Mouse (Mus musculus): ENCODE measurements around the gene Calcoco1. TPM values are rescaled to one million over a fixed set of nuclear protein-coding genes. Genes with fewer than 3 reads are reported as not detected.

The Calcoco1 gene
- polyA plus RNA-seq, 1 experiment from 2014 or later = 26.0 TPM

GRCm38 (mm10) chr15:102735031-102735430, 13.1 kb upstream of the Calcoco1 start:
- 29% methylated on average over 14 of the region's 14 CpGs for WGBS
- H3K27ac ChIP-seq (replicated peaks) = no peak overlapping the region
- H3K9me3 ChIP-seq (replicated peaks) = no peaks in the 10 kb centered on the region
- H3K4me3 ChIP-seq = no peak overlapping the region
- H3K27me3 ChIP-seq (ENCODE audit: low read depth, poor library complexity, severe bottlenecking) = peaks cover 94% of the 10 kb centered on the region
- peaks cover 24% of the 10 kb centered on the region for H3K4me1 ChIP-seq
- H3K36me3 ChIP-seq = no peaks in the 10 kb centered on the region
- DNase-seq (ENCODE audit: low spot score) = no peak

- no peak overlapping the region for H3K27ac ChIP-seq (replicated peaks)
- 89% methylated on average over 28 of the region's 28 CpGs for WGBS
- H3K27me3 ChIP-seq (ENCODE audit: low read depth, poor library complexity, severe bottlenecking) = peaks cover 90% of the 10 kb centered on the region
These were observed 12.0 kb upstream of the Calcoco1 start for GRCm38 (mm10) chr15:102733759-102734531.

GRCm38 (mm10) chr15:102733233-102733632, 11.3 kb upstream of the Calcoco1 start:
- 90% methylated on average over 5 of the region's 5 CpGs for WGBS
- H3K4me3 ChIP-seq = no peak overlapping the region
- H3K27ac ChIP-seq (replicated peaks) = no peak overlapping the region
- H3K4me1 ChIP-seq = peaks cover 18% of the 10 kb centered on the region
- no peak for DNase-seq (ENCODE audit: low spot score)
- H3K9me3 ChIP-seq (replicated peaks) = no peaks in the 10 kb centered on the region
- H3K27me3 ChIP-seq (ENCODE audit: low read depth, poor library complexity, severe bottlenecking) = peaks cover 86% of the 10 kb centered on the region
- no peaks in the 10 kb centered on the region for H3K36me3 ChIP-seq

More at GRCm38 (mm10) chr15:102733759-102734531, 12.0 kb upstream of the Calcoco1 start:
- no peaks in the 10 kb centered on the region for H3K9me3 ChIP-seq (replicated peaks)
- no peaks in the 10 kb centered on the region for H3K36me3 ChIP-seq
- H3K4me1 ChIP-seq = peaks cover 18% of the 10 kb centered on the region
- DNase-seq (ENCODE audit: low spot score) = no peak
- no peak overlapping the region for H3K4me3 ChIP-seq

GRCm38 (mm10) chr15:102732406-102732805, 10.4 kb upstream of the Calcoco1 start:
- WGBS = 93% methylated on average over 6 of the region's 6 CpGs
- peaks cover 84% of the 10 kb centered on the region for H3K27me3 ChIP-seq (ENCODE audit: low read depth, poor library complexity, severe bottlenecking)
- no peaks in the 10 kb centered on the region for H3K9me3 ChIP-seq (replicated peaks)
- H3K36me3 ChIP-seq = no peaks in the 10 kb centered on the region
- no peak overlapping the region for H3K27ac ChIP-seq (replicated peaks)
- DNase-seq (ENCODE audit: low spot score) = no peak
- H3K4me3 ChIP-seq = no peak overlapping the region
- peaks cover 18% of the 10 kb centered on the region for H3K4me1 ChIP-seq

- Histone ChIP-seq H3K27me3 (ENCODE audit: low read depth, poor library complexity, severe bottlenecking) (peaks cover 40% of the 10 kb centered on the region), H3K36me3 (no peaks in the 10 kb centered on the region), H3K27ac (replicated peaks) (no peak overlapping the region), H3K4me3 (no peak overlapping the region), H3K9me3 (replicated peaks) (no peaks in the 10 kb centered on the region), H3K4me1 (peaks cover 1% of the 10 kb centered on the region; the same call in 1 of the 2 replicates)
- DNase-seq (ENCODE audit: low spot score) = no peak
- 80% methylated on average over 2 of the region's 2 CpGs for WGBS
These were observed 6.0 kb upstream of the Calcoco1 start for GRCm38 (mm10) chr15:102727951-102728350.

GRCm38 (mm10) chr15:102723358-102724135, 1.6 kb upstream of the Calcoco1 start:
- no peak for DNase-seq (ENCODE audit: low spot score)
- 87% methylated on average over 10 of the region's 10 CpGs for WGBS
- Histone ChIP-seq H3K36me3 (peaks cover 4% of the 10 kb centered on the region), H3K27ac (replicated peaks) (no peak overlapping the region), H3K4me3 (no peak overlapping the region), H3K27me3 (ENCODE audit: low read depth, poor library complexity, severe bottlenecking) (peaks cover 10% of the 10 kb centered on the region; the same call in 1 of the 2 replicates), H3K4me1 (peaks cover 22% of the 10 kb centered on the region), H3K9me3 (replicated peaks) (no peaks in the 10 kb centered on the region)

GRCm38 (mm10) chr15:102722500-102722931, 538 bp upstream of the Calcoco1 start:
- peak overlapping the region; percentile 72 for H3K4me3 ChIP-seq
- no peak for DNase-seq (ENCODE audit: low spot score)
- peak overlapping the region; percentile 78; the same call in 1 of the 2 replicates for H3K27ac ChIP-seq (replicated peaks)
- H3K9me3 ChIP-seq (replicated peaks) = no peaks in the 10 kb centered on the region
- no peaks in the 10 kb centered on the region for H3K27me3 ChIP-seq (ENCODE audit: low read depth, poor library complexity, severe bottlenecking)
- peaks cover 14% of the 10 kb centered on the region for H3K36me3 ChIP-seq
- peaks cover 22% of the 10 kb centered on the region for H3K4me1 ChIP-seq
- 38% methylated on average over 4 of the region's 4 CpGs for WGBS

- 24% methylated on average over 14 of the region's 14 CpGs for WGBS
- Histone ChIP-seq H3K36me3 (peaks cover 20% of the 10 kb centered on the region), H3K27me3 (ENCODE audit: low read depth, poor library complexity, severe bottlenecking) (no peaks in the 10 kb centered on the region), H3K27ac (replicated peaks) (peak overlapping the region; percentile 78), H3K4me3 (peak overlapping the region; percentile 72), H3K9me3 (replicated peaks) (no peaks in the 10 kb centered on the region), H3K4me1 (peaks cover 22% of the 10 kb centered on the region)
- no peak for DNase-seq (ENCODE audit: low spot score)
These were observed 721 bp downstream of the Calcoco1 start for GRCm38 (mm10) chr15:102721016-102721898.

GRCm38 (mm10) chr15:102716132-102716531, 5.8 kb downstream of the Calcoco1 start:
- Histone ChIP-seq H3K4me1 (peaks cover 5% of the 10 kb centered on the region), H3K27me3 (ENCODE audit: low read depth, poor library complexity, severe bottlenecking) (peaks cover 13% of the 10 kb centered on the region), H3K27ac (replicated peaks) (no peak overlapping the region), H3K36me3 (peaks cover 68% of the 10 kb centered on the region), H3K4me3 (no peak overlapping the region), H3K9me3 (replicated peaks) (no peaks in the 10 kb centered on the region)
- WGBS = 78% methylated on average over 12 of the region's 12 CpGs
- DNase-seq (ENCODE audit: low spot score) = no peak

- Histone ChIP-seq H3K27ac (replicated peaks) (no peak overlapping the region), H3K4me3 (no peak overlapping the region), H3K27me3 (ENCODE audit: low read depth, poor library complexity, severe bottlenecking) (peaks cover 95% of the 10 kb centered on the region), H3K4me1 (0 out of 2 replicates have a peak, but pooled peaks cover 10% of the 10 kb centered on the region), H3K9me3 (replicated peaks) (no peaks in the 10 kb centered on the region), H3K36me3 (peaks cover 61% of the 10 kb centered on the region)
- DNase-seq (ENCODE audit: low spot score) = no peak
- 70% methylated on average over 6 of the region's 6 CpGs for WGBS
These were observed 14.2 kb downstream of the Calcoco1 start for GRCm38 (mm10) chr15:102707736-102708269.

GRCm38 (mm10) chr15:102705923-102706503, 16.0 kb downstream of the Calcoco1 start:
- peaks cover 46% of the 10 kb centered on the region for H3K36me3 ChIP-seq
- no peak for DNase-seq (ENCODE audit: low spot score)
- no peak overlapping the region for H3K4me3 ChIP-seq
- H3K4me1 ChIP-seq = peaks cover 11% of the 10 kb centered on the region; the same call in 1 of the 2 replicates
- H3K27ac ChIP-seq (replicated peaks) = no peak overlapping the region
- 80% methylated on average over 7 of the region's 7 CpGs for WGBS
- peaks cover 98% of the 10 kb centered on the region for H3K27me3 ChIP-seq (ENCODE audit: low read depth, poor library complexity, severe bottlenecking)
- no peaks in the 10 kb centered on the region for H3K9me3 ChIP-seq (replicated peaks)

Data from midbrain, embryonic 10.5 days (tissue).